Mouse (Mus musculus) thymus, postnatal 10 days (tissue): ENCODE results near the gene March10.

Experiments used
- DNase-seq, 2 experiments: peaks; one replicate each; pipeline ENCODE4 v3.0.0; 2021; ENCODE audit warnings: low spot score in 2 of 2

The March10 gene

GRCm38 (mm10) chr11:105312972-105313632 lies 143.4 kb downstream of the March10 start:
- no peak for DNase-seq

- DNase-seq: no peak
Observed at GRCm38 (mm10) chr11:105312311-105312942, 144.1 kb downstream of the March10 start.

GRCm38 (mm10) chr11:105311291-105311975 lies 145.1 kb downstream of the March10 start:
- DNase-seq: no peak
